Mouse (Mus musculus) small intestine, adult 2 months (tissue): ENCODE data around the gene Ccdc88b. TPM values are rescaled to one million over a fixed set of nuclear protein-coding genes. Genes with fewer than 3 reads are reported as not detected.
A peak's percentile ranks its signal among the peaks of the same experiment; 100 is the strongest.

Experiments
- H3K27ac ChIP-seq: fragments of 200-500 bp; 2 replicates; pipeline ENCODE4 v1.5.1; 2012; ENCODE audit warnings: low read depth, low read length, control low read depth, inconsistent platforms; ENCODE audit not compliant: insufficient read depth
- H3K27me3 ChIP-seq: fragments of 200-500 bp; 2 replicates; pipeline ENCODE4 v1.6.1; 2012; ENCODE audit warnings: mild to moderate bottlenecking, moderate library complexity, low read length, inconsistent platforms; ENCODE audit not compliant: control insufficient read depth, insufficient read depth
- H3K36me3 ChIP-seq: fragments of 200-500 bp; 2 replicates; pipeline ENCODE4 v1.6.1; 2012; ENCODE audit warnings: mild to moderate bottlenecking, low read length, control low read depth, inconsistent platforms; ENCODE audit not compliant: control insufficient read depth, insufficient read depth
- H3K4me1 ChIP-seq: fragments of 200-500 bp; 2 replicates; pipeline ENCODE4 v1.6.1; 2012; ENCODE audit warnings: low read length, inconsistent platforms, mixed read lengths; ENCODE audit not compliant: control insufficient read depth, insufficient read depth, insufficient read length
- H3K4me3 ChIP-seq: fragments of 200-500 bp; 2 replicates; pipeline ENCODE4 v1.5.1; 2012; ENCODE audit warnings: low read depth, mild to moderate bottlenecking, control low read depth, inconsistent platforms, low read length, moderate library complexity
- CTCF ChIP-seq: fragments of 200-500 bp; IDR thresholded peaks from 2 replicates; pipeline ENCODE4 v1.5.1; 2012; ENCODE audit warnings: low read depth, mild to moderate bottlenecking, control low read depth, inconsistent platforms, low read length, moderate library complexity, mixed read lengths; ENCODE audit not compliant: insufficient replicate concordance, insufficient read length; ENCODE audit errors: extremely low read depth
- POLR2A ChIP-seq: fragments of 200-500 bp; IDR thresholded peaks from 2 replicates; pipeline ENCODE4 v1.6.1; 2012; ENCODE audit warnings: low read depth, mild to moderate bottlenecking, control low read depth, inconsistent platforms, low read length, moderate library complexity
- WGBS: fragments of 180-500 bp; shearing (Covaris S2); methylation state at CpG from one replicate; pipeline ENCODE4 v1.1.7; 2018; 5-methylcytosine and 5-hydroxymethylcytosine counted together
- polyA plus RNA-seq: library from polyadenylated mRNA; depleted of rRNA; stranded (reverse); fragments of >200 nt; gene quantifications from 2 replicates; pipeline ENCODE4 v1.2.3, GENCODE M21; 2012

Ccdc88b gene
- polyA plus RNA-seq, 1 experiment: 34.6 TPM

GRCm38 (mm10) chr19:6893731-6894451 is 35.9 kb upstream of the Ccdc88b start:
- Histone ChIP-seq H3K4me1 (peaks cover 12% of the 10 kb centered on the region; the same call in 1 of the 2 replicates), H3K36me3 (peaks cover 11% of the 10 kb centered on the region), H3K27me3 (no peaks in the 10 kb centered on the region), H3K27ac (peak overlapping the region; percentile 83), H3K4me3 (peak overlapping the region; percentile 50; the same call in 1 of the 2 replicates)
- WGBS: 71% methylated on average over 14 of the region's 14 CpGs
- TF ChIP-seq CTCF: no peak
- TF ChIP-seq POLR2A: peak; percentile 35; the same call in 1 of the 2 replicates

- H3K4me3 ChIP-seq: no peak overlapping the region
- TF ChIP-seq POLR2A (peak; percentile 23; the same call in 1 of the 2 replicates), CTCF (no peak)
- peaks cover 6% of the 10 kb centered on the region for H3K36me3 ChIP-seq
- no peaks in the 10 kb centered on the region for H3K27me3 ChIP-seq
- H3K27ac ChIP-seq: no peak overlapping the region
- peaks cover 10% of the 10 kb centered on the region; the same call in 1 of the 2 replicates for H3K4me1 ChIP-seq
- WGBS: 16% methylated on average over 4 of the region's 4 CpGs
These were observed 34.5 kb upstream of the Ccdc88b start for GRCm38 (mm10) chr19:6892512-6892911.

GRCm38 (mm10) chr19:6877965-6878364 is 20.0 kb upstream of the Ccdc88b start:
- Histone ChIP-seq H3K36me3 (no peaks in the 10 kb centered on the region), H3K4me1 (peaks cover 3% of the 10 kb centered on the region; the same call in 1 of the 2 replicates), H3K27me3 (no peaks in the 10 kb centered on the region), H3K27ac (no peak overlapping the region), H3K4me3 (no peak overlapping the region)
- peak; percentile 22; the same call in 1 of the 2 replicates for TF ChIP-seq CTCF
- TF ChIP-seq POLR2A: no peak
- WGBS: 80% methylated on average over 4 of the region's 4 CpGs

- TF ChIP-seq CTCF (no peak), POLR2A (no peak)
- no peak overlapping the region for H3K27ac ChIP-seq
- H3K4me3 ChIP-seq: no peak overlapping the region
- peaks cover 11% of the 10 kb centered on the region; the same call in 1 of the 2 replicates for H3K4me1 ChIP-seq
- no peaks in the 10 kb centered on the region for H3K36me3 ChIP-seq
- no peaks in the 10 kb centered on the region for H3K27me3 ChIP-seq
These were observed 18.8 kb upstream of the Ccdc88b start for GRCm38 (mm10) chr19:6876799-6877198.

GRCm38 (mm10) chr19:6875834-6876233 is 17.8 kb upstream of the Ccdc88b start:
- WGBS: 77% methylated on average over 6 of the region's 6 CpGs
- TF ChIP-seq POLR2A: no peak
- no peak for TF ChIP-seq CTCF

GRCm38 (mm10) chr19:6874257-6874656 is 16.2 kb upstream of the Ccdc88b start:
- peaks cover 18% of the 10 kb centered on the region; the same call in 1 of the 2 replicates for H3K4me1 ChIP-seq
- 43% methylated on average over 1 of the region's 1 CpGs for WGBS

More at GRCm38 (mm10) chr19:6875834-6876233, 17.8 kb upstream of the Ccdc88b start:
- H3K36me3 ChIP-seq: no peaks in the 10 kb centered on the region
- no peaks in the 10 kb centered on the region for H3K27me3 ChIP-seq
- H3K4me3 ChIP-seq: no peak overlapping the region
- no peak overlapping the region for H3K27ac ChIP-seq
- H3K4me1 ChIP-seq: peaks cover 18% of the 10 kb centered on the region; the same call in 1 of the 2 replicates

GRCm38 (mm10) chr19:6872701-6873100 is 14.7 kb upstream of the Ccdc88b start:
- 74% methylated on average over 3 of the region's 3 CpGs for WGBS
- TF ChIP-seq CTCF: no peak
- TF ChIP-seq POLR2A: no peak
- H3K27ac ChIP-seq: peak overlapping the region; percentile 25; the same call in 1 of the 2 replicates

More at GRCm38 (mm10) chr19:6874257-6874656, 16.2 kb upstream of the Ccdc88b start:
- Histone ChIP-seq H3K36me3 (no peaks in the 10 kb centered on the region), H3K27ac (no peak overlapping the region; the same call in 1 of the 2 replicates), H3K27me3 (no peaks in the 10 kb centered on the region), H3K4me3 (no peak overlapping the region)
- TF ChIP-seq CTCF (no peak), POLR2A (no peak)

More at GRCm38 (mm10) chr19:6872701-6873100, 14.7 kb upstream of the Ccdc88b start:
- no peaks in the 10 kb centered on the region for H3K36me3 ChIP-seq
- H3K4me3 ChIP-seq: no peak overlapping the region
- H3K4me1 ChIP-seq: peaks cover 18% of the 10 kb centered on the region; the same call in 1 of the 2 replicates
- no peaks in the 10 kb centered on the region for H3K27me3 ChIP-seq
